Mouse (Mus musculus): ENCODE data around the gene Kcns1.

GRCm38 (mm10) chr2:164183340-164183739 lies 12.4 kb upstream of the Kcns1 start:
- TF ChIP-seq POLR2A (IDR thresholded peaks at IDR 0.05; ENCODE audit: borderline replicate concordance, control insufficient read depth, low read depth, low read length) (no peak), CTCF (IDR thresholded peaks at IDR 0.05; ENCODE audit: control insufficient read depth, insufficient read depth, low read length) (no peak)
